Mouse (Mus musculus) kidney, embryonic 15.5 days (tissue): Measurements from ENCODE around the gene Gm20479. TPM values are rescaled to one million over a fixed set of nuclear protein-coding genes. Genes with fewer than 3 reads are reported as not detected.

ENCODE experiments used
- ATAC-seq: fragments of 200-750 bp; cut with Nextera tagmentation; replicated peaks from 2 replicates; pipeline ENCODE4 v1.8.0; 2017; ENCODE audit warnings: moderate TSS enrichment; ENCODE audit not compliant: low FRiP score
- H3K27ac ChIP-seq: fragments of 300-500 bp; sonication (generic); 2 replicates; pipeline ENCODE4 v1.5.1; 2015; ENCODE audit warnings: mild to moderate bottlenecking, inconsistent platforms
- H3K27me3 ChIP-seq: fragments of 300-500 bp; sonication (generic); 2 replicates; pipeline ENCODE4 v1.6.1; 2015; ENCODE audit warnings: inconsistent platforms
- H3K36me3 ChIP-seq: fragments of 300-500 bp; sonication (generic); 2 replicates; pipeline ENCODE4 v1.6.1; 2015; ENCODE audit warnings: inconsistent platforms
- H3K4me1 ChIP-seq: fragments of 300-500 bp; sonication (generic); 2 replicates; pipeline ENCODE4 v1.6.1; 2015; ENCODE audit warnings: inconsistent platforms
- H3K4me2 ChIP-seq: fragments of 300-500 bp; sonication (generic); 2 replicates; pipeline ENCODE4 v1.6.1; 2015; ENCODE audit warnings: moderate library complexity, mild to moderate bottlenecking, inconsistent platforms
- H3K4me3 ChIP-seq: fragments of 300-500 bp; sonication (generic); replicated peaks from 2 replicates; pipeline ENCODE4 v1.5.1; 2015; ENCODE audit warnings: mild to moderate bottlenecking, inconsistent platforms
- H3K9ac ChIP-seq: fragments of 300-500 bp; sonication (generic); 2 replicates; pipeline ENCODE4 v1.6.1; 2015; ENCODE audit warnings: mild to moderate bottlenecking, inconsistent platforms
- H3K9me3 ChIP-seq: fragments of 300-500 bp; sonication (generic); replicated peaks from 2 replicates; pipeline ENCODE4 v1.6.1; 2016; ENCODE audit warnings: inconsistent platforms
- WGBS: fragments of 180-500 bp; shearing (Covaris S2); methylation state at CpG from one replicate; pipeline ENCODE4 v1.1.7; 2015; ENCODE audit warnings: mixed read lengths; 5-methylcytosine and 5-hydroxymethylcytosine counted together
- polyA plus RNA-seq: library from polyadenylated mRNA; unstranded; fragments of >200 nt; fragmentation: Nextera tagmentation; extraction: Ambion mirVana; gene quantifications from 2 replicates; pipeline ENCODE4 v1.2.1, GENCODE M21; 2015

The Gm20479 gene
- polyA plus RNA-seq, 1 experiment from 2014 or later: 1.9 TPM

DNA sequence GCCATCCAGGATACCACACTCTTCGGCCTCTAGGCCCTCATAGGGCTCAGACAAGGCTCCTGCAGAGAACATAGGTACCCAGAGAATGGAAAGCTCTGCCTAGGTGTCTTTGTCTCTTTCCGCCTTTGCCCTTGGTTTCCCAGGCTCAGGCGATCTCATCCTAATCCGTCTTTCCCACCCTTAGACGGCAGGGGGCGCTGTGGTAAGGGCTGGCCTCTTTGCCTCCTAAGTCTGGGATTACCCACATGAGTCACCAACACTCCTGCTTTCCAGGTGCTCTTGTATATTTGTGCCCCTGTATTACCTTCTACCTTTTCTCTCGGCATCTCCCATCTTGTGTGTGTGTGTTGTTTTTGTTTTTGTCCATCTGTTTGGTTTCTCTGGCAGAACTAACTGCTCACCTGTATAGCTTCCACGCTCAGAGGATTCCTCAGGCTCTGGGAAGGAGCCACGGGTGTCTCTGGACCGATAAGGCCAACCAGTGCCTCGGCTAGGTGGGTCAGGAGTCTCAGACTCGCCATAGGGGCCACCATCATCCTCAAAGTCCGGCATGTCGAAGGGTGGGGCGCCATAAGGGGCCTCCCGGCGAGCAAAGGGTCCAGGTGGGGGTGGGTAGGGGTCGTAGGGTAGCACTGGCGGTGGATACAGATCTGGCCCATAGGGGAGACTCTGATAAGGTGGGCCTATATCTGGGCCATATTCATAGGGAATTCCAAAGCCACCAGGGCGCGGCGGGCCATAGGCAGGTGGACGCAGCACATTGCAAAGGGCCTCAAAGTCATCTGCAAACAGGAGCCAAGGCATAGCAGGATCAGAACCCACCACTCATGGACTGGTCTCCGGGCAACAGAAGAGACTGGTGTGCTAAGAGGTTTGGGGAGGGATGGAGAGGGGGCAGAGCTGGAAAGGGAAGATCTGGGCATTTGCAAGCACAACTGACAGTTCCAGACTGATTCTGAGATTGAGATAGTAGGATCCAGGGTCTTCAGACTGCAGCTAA, 50.8 kb downstream of the Gm20479 start:
- Histone ChIP-seq H3K36me3 (no peaks in the 10 kb centered on the region), H3K9me3 (no peaks in the 10 kb centered on the region), H3K4me2 (no peak overlapping the region), H3K9ac (no peak overlapping the region), H3K4me3 (no peak overlapping the region), H3K4me1 (peaks cover 37% of the 10 kb centered on the region), H3K27me3 (peaks cover 11% of the 10 kb centered on the region), H3K27ac (no peak overlapping the region)
- no peak for ATAC-seq
- 77% methylated on average over 24 of the region's 24 CpGs for WGBS

GRCm38 (mm10) chr7:27305091-27305730, 52.0 kb downstream of the Gm20479 start:
- H3K9ac ChIP-seq: no peak overlapping the region
- ATAC-seq: no peak
- no peaks in the 10 kb centered on the region for H3K9me3 ChIP-seq
- no peak overlapping the region for H3K27ac ChIP-seq
- H3K36me3 ChIP-seq: no peaks in the 10 kb centered on the region
- no peak overlapping the region for H3K4me2 ChIP-seq
- H3K4me3 ChIP-seq: no peak overlapping the region
- H3K4me1 ChIP-seq: peaks cover 32% of the 10 kb centered on the region
- peaks cover 6% of the 10 kb centered on the region for H3K27me3 ChIP-seq
- 82% methylated on average over 17 of the region's 17 CpGs for WGBS

Other genes with a start within 250 kb of the Gm20479 start
- not detected in 2 replicates for gene Cyp2f2, start 237.5 kb downstream of the Gm20479 start, polyA plus RNA-seq
- gene Cyp2t4, start 203.7 kb downstream of the Gm20479 start, polyA plus RNA-seq: 0.10 TPM in 1 of 2 replicates, not detected in the other
- 65.4 and 74.9 TPM in 2 replicates for gene Egln2, start 190.6 kb downstream of the Gm20479 start, polyA plus RNA-seq
- gene Rab4b, start 178.5 kb downstream of the Gm20479 start, polyA plus RNA-seq: 60.1 and 66.8 TPM in 2 replicates
- 1.3 TPM in 1 of 2 replicates, not detected in the other for gene Gm21983, start 176.3 kb downstream of the Gm20479 start, polyA plus RNA-seq
- gene Mia, start 176.3 kb downstream of the Gm20479 start, polyA plus RNA-seq: 18.3 and 20.3 TPM in 2 replicates
- 3.9 and 4.2 TPM in 2 replicates for gene BC024978, start 161.6 kb downstream of the Gm20479 start, polyA plus RNA-seq
- 264 and 278 TPM in 2 replicates for gene Snrpa, start 161.1 kb downstream of the Gm20479 start, polyA plus RNA-seq
- 4.4 and 5.2 TPM in 2 replicates for gene Itpkc, start 128.8 kb downstream of the Gm20479 start, polyA plus RNA-seq
- 20.9 and 23.1 TPM in 2 replicates for gene Coq8b, start 124.4 kb downstream of the Gm20479 start, polyA plus RNA-seq
- 15.3 and 18.5 TPM in 2 replicates for gene Numbl, start 99.0 kb downstream of the Gm20479 start, polyA plus RNA-seq
- 31.0 and 41.7 TPM in 2 replicates for gene Ltbp4, start 19.7 kb downstream of the Gm20479 start, polyA plus RNA-seq
- gene Shkbp1, start 1.4 kb downstream of the Gm20479 start, polyA plus RNA-seq: 43.6 and 53.1 TPM in 2 replicates
- gene Sptbn4, start 90.3 kb upstream of the Gm20479 start, polyA plus RNA-seq: 0.27 and 0.39 TPM in 2 replicates
- 44.5 and 57.4 TPM in 2 replicates for gene Blvrb, start 90.6 kb upstream of the Gm20479 start, polyA plus RNA-seq
- gene Sertad3, start 116.3 kb upstream of the Gm20479 start, polyA plus RNA-seq: 30.3 and 32.0 TPM in 2 replicates
- gene Sertad1, start 129.5 kb upstream of the Gm20479 start, polyA plus RNA-seq: 40.5 and 41.0 TPM in 2 replicates
- gene Prx, start 141.9 kb upstream of the Gm20479 start, polyA plus RNA-seq: 4.0 and 4.8 TPM in 2 replicates
- gene Hipk4, start 165.8 kb upstream of the Gm20479 start, polyA plus RNA-seq: 0.39 and 0.92 TPM in 2 replicates
- gene Pld3, start 195.8 kb upstream of the Gm20479 start, polyA plus RNA-seq: 83.1 and 90.5 TPM in 2 replicates
- 26.9 and 29.4 TPM in 2 replicates for gene 2310022A10Rik, start 195.8 kb upstream of the Gm20479 start, polyA plus RNA-seq
- gene Akt2, start 234.1 kb upstream of the Gm20479 start, polyA plus RNA-seq: 97.9 and 106 TPM in 2 replicates